Mouse (Mus musculus): Measurements from ENCODE around the gene Adamts2.

Gene Adamts2

DNA sequence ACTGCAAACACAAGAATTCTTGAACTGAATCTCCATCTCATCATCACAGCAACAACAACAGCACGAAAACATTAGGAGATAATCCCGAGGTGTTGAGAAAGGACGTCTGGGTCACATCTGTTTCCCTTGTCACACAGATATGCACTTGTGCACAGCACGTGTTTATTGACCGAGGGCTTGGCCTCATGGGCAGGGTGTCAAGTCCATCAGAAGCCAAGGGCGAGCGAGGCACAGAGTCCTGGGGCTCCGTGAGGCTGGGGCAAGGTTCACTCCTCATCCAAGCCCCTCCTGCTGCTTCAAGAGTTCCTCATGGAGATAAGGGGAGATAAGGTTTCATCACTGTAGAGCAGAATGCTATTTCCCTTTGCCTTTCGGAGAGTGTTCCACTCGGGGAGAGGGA, 137.6 kb downstream of the Adamts2 start:
- no peak for DNase-seq

- no peak for DNase-seq
These were observed 140.3 kb downstream of the Adamts2 start for GRCm38 (mm10) chr11:50742146-50742545.

DNA sequence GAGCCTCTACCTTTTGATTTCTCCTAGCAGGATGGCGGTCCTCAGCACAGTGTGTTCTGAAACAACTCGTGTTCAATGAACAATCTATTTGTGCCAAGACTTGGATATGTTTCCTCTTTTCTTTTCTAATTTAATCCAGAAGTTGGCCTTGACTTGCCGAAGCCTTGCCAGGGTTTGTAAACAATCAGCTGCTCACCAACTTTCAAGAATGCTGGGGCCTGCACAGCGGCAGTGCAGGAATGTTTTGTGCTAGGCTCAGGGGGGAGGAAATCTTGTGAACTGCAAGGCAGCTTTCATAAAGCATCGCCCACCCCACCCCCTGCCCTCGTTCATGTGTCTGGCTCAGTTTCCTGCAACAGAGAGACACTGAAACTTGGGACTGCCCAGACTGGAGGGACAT, 143.1 kb downstream of the Adamts2 start:
- no peak for DNase-seq

GRCm38 (mm10) chr11:50746508-50746907, 144.6 kb downstream of the Adamts2 start:
- DNase-seq = no peak

GRCm38 (mm10) chr11:50750983-50751585, 149.2 kb downstream of the Adamts2 start:
- DNase-seq = no peak

DNA sequence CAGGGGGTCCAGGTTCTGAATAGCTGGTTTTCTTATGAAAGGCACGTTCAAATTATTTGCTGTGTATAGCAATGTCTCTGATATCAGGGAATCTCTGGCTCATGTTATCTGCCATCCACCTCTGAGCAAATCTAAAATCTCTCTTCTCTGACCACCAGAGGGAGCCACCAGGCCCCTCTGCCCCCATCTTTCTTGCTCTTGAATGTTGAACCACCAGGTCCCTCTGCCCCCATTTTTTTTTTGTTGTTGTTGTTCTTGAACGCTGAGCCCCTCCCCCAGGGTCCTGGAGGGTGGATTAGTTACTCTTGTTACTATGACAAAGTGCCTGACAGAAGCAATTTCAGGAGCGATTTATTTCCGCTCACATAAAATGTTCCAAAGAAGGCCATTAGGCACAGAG, 155.9 kb downstream of the Adamts2 start:
- peak; percentile 37 for DNase-seq

DNA sequence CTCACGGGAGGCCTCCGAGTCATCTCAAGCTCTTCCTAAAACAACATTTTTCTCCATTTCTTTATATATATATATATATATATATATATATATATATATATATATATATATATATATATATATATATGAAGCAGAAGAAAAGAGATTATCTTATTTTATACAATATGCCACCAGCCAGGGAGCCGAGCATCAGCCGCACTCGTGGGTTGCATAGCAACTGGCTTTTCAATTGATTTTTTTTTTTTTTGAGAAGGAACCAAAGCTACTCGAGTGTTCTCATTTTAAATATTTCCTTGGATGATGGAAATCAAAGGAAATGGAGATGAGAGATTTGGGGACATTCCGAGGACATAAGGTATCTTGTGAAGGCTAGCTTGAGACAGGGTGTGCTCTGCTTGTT, 164.6 kb downstream of the Adamts2 start:
- DNase-seq = no peak

- peak; percentile 27 for DNase-seq
These were observed 165.2 kb downstream of the Adamts2 start for GRCm38 (mm10) chr11:50767039-50767438.

- DNase-seq = peak; percentile 91
These were observed 167.3 kb downstream of the Adamts2 start for GRCm38 (mm10) chr11:50768995-50769749.

- DNase-seq = no peak
These were observed 169.1 kb downstream of the Adamts2 start for GRCm38 (mm10) chr11:50771006-50771405.

- DNase-seq = no peak
These were observed 195.8 kb downstream of the Adamts2 start for GRCm38 (mm10) chr11:50797674-50798073.

DNA sequence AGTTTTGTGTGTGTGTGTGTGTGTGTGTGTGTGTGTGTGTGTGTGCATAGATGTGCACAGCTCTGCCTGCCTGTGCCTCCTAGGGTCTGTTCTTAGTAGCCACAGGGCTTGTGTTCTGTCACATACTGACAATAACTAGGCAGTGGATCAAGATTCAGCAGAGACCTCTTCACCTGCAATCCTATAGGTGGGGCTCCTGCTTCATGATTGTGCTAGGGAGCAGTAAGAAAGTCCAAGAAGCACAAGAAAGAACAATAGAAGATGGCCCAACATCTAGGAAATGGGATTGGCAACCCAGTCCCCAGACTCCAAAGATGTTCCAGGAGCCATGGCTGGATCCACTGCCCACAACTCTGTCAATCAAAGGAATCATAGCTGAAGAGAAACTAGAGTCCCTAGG, 197.0 kb downstream of the Adamts2 start:
- no peak for DNase-seq

DNA sequence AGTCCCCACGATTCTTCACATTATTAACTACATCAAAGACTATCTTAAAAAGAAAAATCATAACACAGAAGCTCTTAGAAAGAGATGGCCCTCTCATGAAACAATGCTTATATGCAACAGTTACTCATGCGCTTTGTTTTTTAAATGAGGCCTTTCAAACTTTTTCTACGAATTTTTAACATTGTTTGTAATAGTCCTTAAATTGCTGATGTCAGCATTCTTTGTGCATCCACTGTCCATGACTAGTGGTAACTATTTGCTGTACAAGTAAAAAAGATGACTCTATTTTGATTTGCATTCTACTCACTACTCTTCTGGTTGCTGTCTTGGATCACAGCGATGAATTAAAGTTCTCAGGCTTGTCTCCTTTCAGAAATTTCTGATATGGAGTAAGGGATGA, 212.3 kb downstream of the Adamts2 start:
- no peak for DNase-seq

DNA sequence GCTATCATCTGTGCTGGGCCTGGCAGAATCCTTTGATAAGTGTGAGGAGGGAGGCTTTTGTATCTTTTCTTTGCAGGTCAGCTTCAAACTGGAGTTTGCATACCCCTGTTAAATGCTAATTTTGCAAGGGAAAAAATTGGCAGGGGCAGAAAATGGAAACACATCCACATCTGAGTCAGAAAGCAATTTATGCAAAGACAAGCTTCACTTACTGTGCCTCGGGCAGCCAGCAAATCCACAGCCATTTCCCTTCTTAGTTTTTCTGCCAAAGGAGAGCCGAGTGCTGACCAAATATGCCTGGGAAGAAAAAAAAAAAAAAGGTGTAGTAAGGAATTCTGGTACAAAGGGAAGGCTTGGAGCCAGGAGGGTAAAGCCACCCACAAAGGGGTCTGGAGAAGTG, 224.3 kb downstream of the Adamts2 start:
- DNase-seq = no peak

DNA sequence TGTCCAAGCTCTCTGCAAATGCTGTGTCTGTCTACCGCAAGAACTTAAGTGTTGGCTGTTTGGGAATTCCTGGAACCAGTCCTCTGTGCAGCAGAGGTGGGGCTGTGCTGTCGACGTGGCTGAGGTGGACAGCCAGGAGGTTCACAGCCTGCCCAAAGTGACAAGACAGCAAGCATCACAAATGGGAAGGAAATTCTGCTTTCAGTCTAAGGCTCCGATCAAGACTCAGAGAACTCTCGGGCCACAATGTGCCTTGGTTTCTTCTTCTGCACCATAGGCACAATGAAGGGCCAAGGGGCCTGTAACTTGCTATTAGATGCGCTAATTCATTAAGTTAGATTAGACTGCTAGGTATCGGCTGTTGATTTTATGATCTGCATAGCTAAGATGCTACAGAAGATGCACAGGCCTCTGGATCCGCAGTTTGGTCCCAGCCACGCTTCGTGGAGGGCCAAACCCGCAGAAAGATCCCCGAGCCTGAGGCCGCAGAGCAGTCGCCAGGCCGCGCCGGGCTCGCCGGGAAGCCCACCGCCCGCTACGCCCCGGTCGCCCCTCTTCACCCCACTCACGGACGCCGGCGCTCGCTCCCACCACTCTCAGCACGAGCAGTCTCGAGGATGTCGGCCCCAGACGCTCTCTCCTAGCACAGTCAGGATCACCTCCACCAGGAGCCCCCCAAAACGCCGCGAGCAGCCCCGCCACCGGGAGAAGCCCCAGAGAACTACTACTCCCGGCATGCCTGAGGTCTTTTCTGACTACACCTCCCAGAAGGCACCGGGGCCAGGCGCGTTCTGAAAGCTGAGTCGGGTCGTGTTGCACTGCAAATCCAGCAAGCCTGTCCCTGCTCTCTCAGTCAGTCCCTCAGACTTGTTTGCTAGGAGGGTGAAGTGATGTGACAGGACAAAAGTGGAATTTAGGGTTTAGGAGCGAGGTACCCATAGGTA, 225.4 kb downstream of the Adamts2 start, which contains the start of gene Zfp354c:
Gene Zfp354c, minus strand, starts transcription at position 715 of the 944 bp plus-strand sequence.
- peak; percentile 93 for DNase-seq

- DNase-seq = no peak
These were observed 233.8 kb downstream of the Adamts2 start for GRCm38 (mm10) chr11:50835727-50836126.

DNA sequence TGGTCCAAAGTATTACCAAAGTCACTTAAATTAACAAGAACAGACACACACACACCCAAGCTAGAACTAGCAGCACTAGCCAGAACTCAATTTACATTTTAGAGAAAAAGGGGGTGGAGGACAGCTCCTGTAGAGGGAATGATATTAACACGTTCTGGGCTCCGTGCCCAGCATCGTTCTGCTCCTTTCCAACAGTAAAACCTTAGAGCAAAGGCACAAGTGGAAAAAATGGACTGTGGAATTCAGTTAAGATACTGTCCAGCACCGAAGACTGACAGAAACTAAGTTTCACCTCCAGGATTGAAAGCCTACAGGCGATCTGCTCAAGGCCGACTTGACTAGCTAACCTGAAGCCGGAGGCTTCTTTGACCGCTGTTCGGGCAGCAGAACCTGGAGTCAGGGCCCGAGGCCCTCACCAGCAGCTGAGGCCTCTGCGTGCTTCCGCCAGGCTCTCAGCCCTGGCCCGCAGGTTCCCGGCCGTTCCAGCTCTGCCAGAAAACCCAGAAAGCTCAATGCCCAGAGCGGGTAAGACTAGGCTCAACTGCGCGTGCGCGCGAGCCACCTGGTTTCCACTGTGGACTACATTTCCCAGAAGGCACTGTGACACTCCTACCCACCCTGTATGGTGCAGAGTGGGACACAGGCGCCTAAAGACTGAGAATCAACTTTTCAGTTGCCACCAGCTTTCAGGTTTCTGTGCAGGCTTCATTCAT, 239.3 kb downstream of the Adamts2 start, which contains the start of gene Zfp879:
Gene Zfp879, minus strand, starts transcription at position 530 of the 713 bp plus-strand sequence.
- peak; percentile 95 for DNase-seq

DNA sequence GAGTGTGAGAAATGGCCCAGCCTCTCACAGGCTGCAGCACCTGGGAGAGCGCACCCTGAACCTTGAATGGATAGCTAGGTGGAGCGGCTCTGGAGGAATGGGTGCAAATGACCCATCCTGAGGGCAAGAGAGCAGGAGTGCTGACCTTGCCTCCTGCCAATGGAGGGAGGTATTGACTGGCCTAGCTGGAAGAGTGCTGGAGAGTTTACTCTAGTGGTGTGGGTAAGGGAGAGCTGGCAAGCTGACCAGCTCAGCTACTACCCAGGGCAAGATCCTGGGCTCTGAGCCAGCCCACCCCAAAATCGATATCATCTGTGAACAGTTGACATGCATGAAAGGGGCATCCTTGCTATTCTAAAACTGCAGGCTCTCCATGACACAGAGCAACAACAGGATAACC, 244.1 kb downstream of the Adamts2 start:
- no peak for DNase-seq

DNA sequence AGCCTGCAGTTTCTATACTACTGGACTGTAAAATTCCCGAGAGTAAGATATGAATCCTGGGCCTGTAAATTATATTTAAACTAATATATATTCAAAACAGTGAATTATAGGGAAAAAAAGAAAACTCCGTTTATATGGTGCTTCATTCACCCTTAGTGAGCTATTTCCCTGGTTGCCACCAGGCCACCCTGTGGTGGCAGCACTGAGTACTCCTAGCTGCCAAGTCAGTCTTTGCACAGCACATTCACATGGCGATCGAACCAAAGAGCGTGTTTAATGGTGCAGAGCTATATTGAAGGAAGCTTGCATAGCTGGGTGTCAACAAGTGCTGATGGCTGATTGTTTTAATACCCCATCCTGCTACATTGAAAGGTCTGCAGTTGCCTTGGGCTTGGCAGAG, 245.2 kb downstream of the Adamts2 start:
- DNase-seq = peak; percentile 24

DNA sequence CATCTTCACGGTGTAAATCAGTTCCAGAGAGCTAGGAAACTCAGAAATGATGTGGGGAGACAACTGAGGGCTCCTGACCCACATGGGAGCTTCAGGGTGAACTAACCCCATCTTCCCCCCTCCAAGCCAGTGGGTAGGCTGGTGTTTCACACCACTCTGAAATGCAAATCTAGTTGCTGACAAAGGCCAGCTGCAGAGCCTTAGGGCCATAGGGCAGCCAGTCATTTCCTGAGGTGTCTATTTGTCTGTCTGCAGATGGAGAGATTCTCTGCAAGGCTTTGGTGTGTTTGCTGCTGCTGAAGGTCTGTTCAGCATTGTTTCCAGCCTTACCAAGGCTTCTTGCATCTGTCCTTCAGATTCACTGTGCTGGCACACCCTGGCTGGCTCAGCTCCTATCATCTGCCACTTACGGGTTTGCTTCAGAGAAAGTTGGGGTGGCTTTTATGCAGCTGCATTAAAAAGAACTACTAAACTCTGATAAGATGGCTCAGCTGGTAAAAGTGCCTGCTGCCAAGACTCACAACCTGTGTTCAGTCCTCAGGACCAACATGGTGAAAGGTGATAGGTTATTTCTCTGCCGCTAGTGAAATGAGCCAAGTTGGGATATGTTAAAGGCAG, 246.7 kb downstream of the Adamts2 start:
- DNase-seq = no peak

DNA sequence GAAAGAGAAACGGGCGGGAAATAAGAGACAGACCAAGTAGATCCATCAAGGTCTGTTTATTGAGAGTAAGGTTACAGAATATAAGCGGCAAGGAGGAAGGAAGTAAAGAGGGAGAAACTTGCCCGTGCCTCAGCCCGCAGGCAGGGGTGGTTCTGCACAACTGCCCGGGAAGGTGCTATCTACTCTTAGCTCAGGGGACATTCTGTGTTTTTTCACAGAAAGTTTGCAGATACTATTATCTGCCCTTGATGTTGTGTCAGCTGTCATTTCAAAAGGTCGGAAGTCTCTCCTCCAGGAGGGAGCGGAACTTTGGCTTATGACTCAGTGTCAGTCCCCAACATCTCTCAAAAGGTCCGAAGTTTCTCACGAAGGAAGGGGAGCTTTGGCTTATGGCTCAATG, 247.4 kb downstream of the Adamts2 start:
- DNase-seq = no peak

DNA sequence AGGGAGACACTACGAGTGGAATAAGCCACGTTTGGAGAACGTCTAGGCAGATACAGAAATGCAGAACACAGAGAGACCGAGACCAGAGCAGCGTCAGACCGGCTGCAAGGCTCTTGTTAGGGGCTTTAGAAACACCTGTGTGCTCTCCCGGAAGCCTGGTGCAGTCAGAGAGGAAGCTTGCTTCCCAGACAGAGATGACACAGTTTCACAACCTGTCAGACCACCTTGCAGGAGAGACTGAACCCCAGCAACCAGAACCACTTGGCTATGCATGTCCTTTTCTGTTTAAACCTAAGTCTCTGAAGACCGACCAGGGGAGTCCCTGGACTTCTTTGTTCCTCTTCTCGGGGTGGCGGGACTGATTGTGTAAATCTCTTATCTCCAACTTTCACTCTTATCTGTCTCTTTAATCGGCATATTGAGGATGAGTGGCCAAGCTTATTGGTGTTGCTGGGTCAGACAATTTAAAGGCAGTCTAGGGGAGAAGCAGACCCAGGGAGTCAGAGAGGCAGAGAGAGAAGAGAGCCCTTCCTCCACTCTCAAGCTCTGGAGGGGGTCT, 248.4 kb downstream of the Adamts2 start, which contains the start of gene Grm6:
Gene Grm6, plus strand, starts transcription at position 509 of the 559 bp plus-strand sequence.
- DNase-seq = no peak

Data from embryo, embryonic 11 days (tissue).